Mouse (Mus musculus): ENCODE results near the gene Fgf8. TPM values are rescaled to one million over a fixed set of nuclear protein-coding genes. Genes with fewer than 3 reads are reported as not detected.

The Fgf8 gene
- polyA plus RNA-seq, 1 experiment, result not detected

DNA sequence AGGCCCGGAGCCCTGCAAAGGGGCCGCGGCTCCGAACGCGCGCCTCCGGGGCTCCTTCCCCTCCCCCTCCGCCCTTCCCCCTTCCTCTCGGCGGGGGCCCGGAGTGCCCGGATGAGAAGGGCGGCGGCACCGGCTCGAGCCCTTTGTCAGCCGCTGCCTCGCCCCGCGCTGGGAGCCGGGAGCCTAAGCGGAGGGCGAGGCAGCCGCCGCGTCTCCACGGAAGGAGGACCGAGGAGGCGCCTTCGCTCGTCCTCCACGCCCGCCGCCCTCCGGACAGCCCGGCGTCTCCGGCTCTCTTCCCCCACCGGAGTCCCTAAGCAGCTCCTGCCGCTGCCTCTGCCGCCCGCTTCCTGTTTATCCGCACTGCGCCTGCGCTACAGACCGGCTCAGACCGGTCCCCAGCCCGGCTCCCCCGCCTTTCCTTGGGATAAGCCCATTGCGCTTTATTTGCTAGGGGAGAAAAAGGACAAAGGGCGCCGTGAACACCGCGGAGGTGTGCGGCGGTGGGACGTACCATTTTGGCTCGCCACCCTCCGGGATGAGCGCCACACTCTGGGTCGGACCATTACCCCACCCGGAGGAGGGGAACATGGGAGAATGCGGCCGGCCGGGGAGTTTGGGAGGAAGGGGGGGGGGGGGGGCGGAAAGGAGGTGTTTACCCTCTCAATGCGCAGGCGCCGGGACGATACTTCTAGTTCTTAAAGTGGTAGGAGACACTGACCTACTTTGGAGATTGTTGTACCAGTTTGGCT lies 40.6 kb upstream of the Fgf8 start, which contains the start of gene Mgea5:
TSS of gene Mgea5 (minus strand) at position 657 of the 752 bp plus-strand sequence.
- WGBS, result under 1% methylated on average over 69 of the region's 71 CpGs
- H3K4me3 ChIP-seq (replicated peaks; ENCODE audit: extremely low read depth, low read depth, low read length), result peak within 1 kb of the TSS; percentile 85
- TF ChIP-seq POLR2A (IDR thresholded peaks at IDR 0.05; ENCODE audit: borderline replicate concordance, extremely low read depth, low read depth, low read length), result peak; percentile 95
- no peak for TF ChIP-seq CTCF (IDR thresholded peaks at IDR 0.05; ENCODE audit: insufficient read depth, low read length)

DNA sequence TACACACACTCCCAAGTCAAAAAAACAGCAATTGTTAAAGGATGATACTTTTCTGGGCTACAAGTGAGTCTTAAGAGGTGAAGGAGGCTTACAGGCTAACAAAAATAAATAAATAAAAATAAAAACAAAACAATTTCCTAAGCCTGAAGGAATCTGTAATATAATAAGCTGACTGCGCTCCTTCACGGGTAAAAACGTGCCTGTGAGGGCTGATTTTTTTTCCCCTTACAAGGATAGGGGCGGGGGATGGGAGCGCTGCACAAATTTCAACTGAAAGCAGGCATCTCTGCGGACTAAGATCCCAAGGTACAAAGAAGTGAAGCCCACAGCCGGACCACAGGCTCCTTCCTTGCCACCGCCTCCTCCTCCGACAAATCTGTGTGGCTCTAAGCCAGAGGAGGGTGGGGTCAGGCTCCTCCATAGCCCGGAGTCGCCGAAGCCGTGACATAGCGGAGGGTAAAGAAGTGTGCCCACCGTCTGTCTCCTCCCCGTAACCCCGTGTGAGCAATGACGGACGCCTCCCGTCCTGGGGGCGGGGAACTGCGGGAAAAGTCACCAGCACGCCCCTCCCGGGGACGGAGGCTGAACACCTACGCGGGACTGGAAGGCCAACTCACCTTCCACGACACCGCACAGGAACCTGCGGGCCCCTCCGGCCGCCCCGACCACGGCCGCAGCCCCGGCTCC lies 39.7 kb upstream of the Fgf8 start:
- under 1% methylated on average over 36 of the region's 36 CpGs for WGBS

More for the DNA sequence above, 40.6 kb upstream of the Fgf8 start, which contains the start of gene Mgea5:
- DNase-seq, result peak; percentile 97
- H3K4me1 ChIP-seq (ENCODE audit: control insufficient read depth, insufficient read depth, low read length), result peaks cover 16% of the 10 kb centered on the region

DNA sequence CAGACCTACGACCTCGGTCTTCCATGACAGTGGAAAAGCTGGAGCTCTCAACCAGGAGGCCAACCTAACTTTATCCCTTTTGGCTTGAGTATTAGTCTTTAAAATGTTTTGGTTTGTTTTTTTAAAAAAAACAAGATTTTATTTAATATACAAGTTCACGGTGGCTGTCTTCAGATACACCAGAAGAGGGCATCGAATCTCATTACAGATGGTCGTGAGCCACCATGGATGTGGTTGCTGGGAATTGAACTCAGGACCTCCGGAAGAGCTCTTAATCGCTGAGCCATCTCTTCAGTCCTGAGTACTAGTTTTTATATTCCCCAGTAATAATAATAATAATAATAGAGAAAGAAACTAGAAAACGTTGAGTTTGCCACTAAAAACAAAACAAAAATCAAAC lies 39.0 kb upstream of the Fgf8 start:
- Histone ChIP-seq H3K4me1 (ENCODE audit: control insufficient read depth, insufficient read depth, low read length) (peaks cover 16% of the 10 kb centered on the region), H3K4me3 (replicated peaks; ENCODE audit: extremely low read depth, low read depth, low read length) (no peak overlapping the region)
- TF ChIP-seq POLR2A (IDR thresholded peaks at IDR 0.05; ENCODE audit: borderline replicate concordance, extremely low read depth, low read depth, low read length) (no peak), CTCF (IDR thresholded peaks at IDR 0.05; ENCODE audit: insufficient read depth, low read length) (no peak)
- WGBS, result 29% methylated on average over 8 of the region's 8 CpGs
- DNase-seq, result no peak

More for the DNA sequence above, 39.7 kb upstream of the Fgf8 start:
- TF ChIP-seq POLR2A (IDR thresholded peaks at IDR 0.05; ENCODE audit: borderline replicate concordance, extremely low read depth, low read depth, low read length), result no peak
- no peak for TF ChIP-seq CTCF (IDR thresholded peaks at IDR 0.05; ENCODE audit: insufficient read depth, low read length)
- Histone ChIP-seq H3K4me1 (ENCODE audit: control insufficient read depth, insufficient read depth, low read length) (peaks cover 16% of the 10 kb centered on the region), H3K4me3 (replicated peaks; ENCODE audit: extremely low read depth, low read depth, low read length) (peak overlapping the region; percentile 85)
- DNase-seq, result peak; percentile 77

DNA sequence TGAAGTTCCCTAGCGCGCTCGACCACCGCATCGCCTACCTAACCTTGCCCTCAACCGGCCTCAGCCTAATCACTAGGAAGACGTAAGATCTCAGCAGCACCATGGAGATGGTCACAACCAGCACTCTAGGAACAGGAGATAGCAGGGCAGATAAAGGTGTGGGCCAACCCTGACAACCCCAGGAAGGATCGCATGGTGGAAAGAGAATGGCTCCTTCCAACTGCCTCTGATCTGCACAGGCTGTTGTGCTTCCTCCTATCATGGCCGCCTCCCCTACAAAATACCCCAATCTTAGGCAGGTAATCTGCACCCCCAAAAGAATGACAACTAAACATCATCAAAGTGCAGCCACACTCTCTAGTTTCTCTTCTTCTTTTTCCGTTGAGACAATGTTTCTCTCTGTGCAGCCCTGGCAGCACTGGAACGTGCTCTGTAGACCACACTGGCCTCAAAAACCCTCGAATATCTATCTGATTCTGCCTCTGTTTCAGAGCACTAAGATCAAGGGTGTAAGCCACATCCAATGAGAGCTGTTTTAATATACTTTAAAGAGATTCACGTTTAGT lies 37.7 kb upstream of the Fgf8 start:
- H3K4me1 ChIP-seq (ENCODE audit: control insufficient read depth, insufficient read depth, low read length), result peaks cover 16% of the 10 kb centered on the region
- DNase-seq, result no peak
- TF ChIP-seq POLR2A (IDR thresholded peaks at IDR 0.05; ENCODE audit: borderline replicate concordance, extremely low read depth, low read depth, low read length) (no peak), CTCF (IDR thresholded peaks at IDR 0.05; ENCODE audit: insufficient read depth, low read length) (no peak)
- no peak overlapping the region for H3K4me3 ChIP-seq (replicated peaks; ENCODE audit: extremely low read depth, low read depth, low read length)
- WGBS, result 54% methylated on average over 13 of the region's 13 CpGs

DNA sequence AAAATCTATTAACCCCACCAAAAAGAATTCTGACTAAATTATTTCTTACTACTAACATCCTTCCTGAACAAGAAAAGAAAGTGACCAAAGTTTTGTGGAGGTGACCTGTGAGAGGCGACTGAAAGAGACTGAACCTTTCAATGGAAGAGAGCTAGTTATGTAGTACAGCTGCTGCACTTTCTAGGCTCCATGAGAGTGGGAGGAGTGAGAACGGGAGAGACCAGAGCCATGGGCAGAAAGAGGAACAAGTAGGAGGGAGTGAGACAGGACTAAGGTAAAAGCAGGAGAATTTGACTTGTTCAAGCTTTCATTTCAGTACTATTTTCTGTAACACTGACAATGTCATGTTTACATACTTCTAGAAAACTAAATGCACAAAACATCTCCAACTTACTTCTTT lies 32.8 kb upstream of the Fgf8 start:
- WGBS, result 69% methylated on average over 2 of the region's 2 CpGs
- Histone ChIP-seq H3K4me3 (replicated peaks; ENCODE audit: extremely low read depth, low read depth, low read length) (no peak overlapping the region), H3K4me1 (ENCODE audit: control insufficient read depth, insufficient read depth, low read length) (peaks cover 11% of the 10 kb centered on the region)
- TF ChIP-seq POLR2A (IDR thresholded peaks at IDR 0.05; ENCODE audit: borderline replicate concordance, extremely low read depth, low read depth, low read length) (no peak), CTCF (IDR thresholded peaks at IDR 0.05; ENCODE audit: insufficient read depth, low read length) (no peak)
- DNase-seq, result no peak

DNA sequence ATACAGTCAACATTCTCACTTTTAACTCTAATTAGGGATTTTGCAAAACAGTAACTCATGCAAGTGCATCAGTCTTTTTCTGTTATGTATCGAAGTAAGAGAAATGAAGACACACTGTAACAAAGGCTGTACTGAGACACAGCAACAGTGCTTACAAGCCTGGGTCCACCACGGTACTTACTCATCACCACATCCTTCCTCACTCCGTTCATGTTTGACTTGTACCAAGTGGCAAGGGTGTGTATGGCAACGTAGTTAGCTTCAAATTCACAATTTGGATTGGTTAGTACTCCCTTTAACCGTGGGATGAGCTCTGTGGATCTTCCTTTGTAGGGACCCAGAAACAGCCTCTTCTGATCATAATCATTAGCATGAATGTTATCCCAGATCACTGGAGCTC lies 28.8 kb upstream of the Fgf8 start:
- DNase-seq, result no peak
- TF ChIP-seq POLR2A (IDR thresholded peaks at IDR 0.05; ENCODE audit: borderline replicate concordance, extremely low read depth, low read depth, low read length), result no peak
- TF ChIP-seq CTCF (IDR thresholded peaks at IDR 0.05; ENCODE audit: insufficient read depth, low read length), result no peak
- 83% methylated on average over 5 of the region's 5 CpGs for WGBS
- Histone ChIP-seq H3K4me3 (replicated peaks; ENCODE audit: extremely low read depth, low read depth, low read length) (no peak overlapping the region), H3K4me1 (ENCODE audit: control insufficient read depth, insufficient read depth, low read length) (no peaks in the 10 kb centered on the region)

DNA sequence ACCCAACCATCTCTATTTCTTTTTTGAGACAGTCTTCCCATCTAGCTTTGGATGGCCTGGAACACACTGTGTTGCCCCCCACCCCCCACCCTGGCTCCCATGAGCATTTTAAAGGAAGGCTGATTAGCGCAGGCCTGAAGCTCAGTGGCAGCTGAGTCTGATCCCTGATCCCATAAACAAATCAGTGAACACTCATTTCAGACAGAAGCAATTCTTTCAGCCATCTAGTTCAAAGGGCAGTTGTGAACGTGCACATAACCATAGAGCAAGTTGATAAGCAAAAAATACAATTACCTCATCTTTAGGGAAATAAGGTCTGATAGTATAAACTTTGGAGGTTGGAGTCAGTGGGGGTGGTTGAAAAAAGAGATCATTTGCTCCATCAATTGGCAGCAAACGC lies 18.1 kb upstream of the Fgf8 start:
- DNase-seq, result no peak
- no peak for TF ChIP-seq CTCF (IDR thresholded peaks at IDR 0.05; ENCODE audit: insufficient read depth, low read length)
- TF ChIP-seq POLR2A (IDR thresholded peaks at IDR 0.05; ENCODE audit: borderline replicate concordance, extremely low read depth, low read depth, low read length), result no peak
- WGBS, result 70% methylated on average over 3 of the region's 3 CpGs
- peaks cover 4% of the 10 kb centered on the region; the same call in 1 of the 2 replicates for H3K4me1 ChIP-seq (ENCODE audit: control insufficient read depth, insufficient read depth, low read length)
- H3K4me3 ChIP-seq (replicated peaks; ENCODE audit: extremely low read depth, low read depth, low read length), result no peak overlapping the region

DNA sequence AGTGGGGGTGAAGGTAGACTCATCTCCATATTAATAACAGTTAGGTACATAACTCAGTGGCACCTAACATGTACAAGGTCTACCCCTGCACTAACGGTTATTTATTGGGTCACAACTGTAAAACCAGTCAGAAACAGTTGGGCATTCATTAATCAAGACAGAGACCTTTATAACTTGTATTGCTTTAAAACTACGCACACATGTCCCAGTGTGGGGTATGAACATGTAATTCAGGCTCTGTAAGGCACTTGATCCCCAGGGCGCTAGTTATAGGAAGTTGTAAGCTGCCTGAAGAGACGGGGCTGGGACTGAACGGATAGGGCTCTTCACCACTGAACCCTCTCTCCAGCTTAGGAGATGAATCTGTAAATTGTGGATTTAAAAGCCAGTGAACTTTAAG lies 16.0 kb upstream of the Fgf8 start:
- peaks cover 4% of the 10 kb centered on the region; the same call in 1 of the 2 replicates for H3K4me1 ChIP-seq (ENCODE audit: control insufficient read depth, insufficient read depth, low read length)
- H3K4me3 ChIP-seq (replicated peaks; ENCODE audit: extremely low read depth, low read depth, low read length), result no peak overlapping the region
- TF ChIP-seq CTCF (IDR thresholded peaks at IDR 0.05; ENCODE audit: insufficient read depth, low read length) (no peak), POLR2A (IDR thresholded peaks at IDR 0.05; ENCODE audit: borderline replicate concordance, extremely low read depth, low read depth, low read length) (no peak)
- 89% methylated on average over 5 of the region's 5 CpGs for WGBS
- no peak for DNase-seq

DNA sequence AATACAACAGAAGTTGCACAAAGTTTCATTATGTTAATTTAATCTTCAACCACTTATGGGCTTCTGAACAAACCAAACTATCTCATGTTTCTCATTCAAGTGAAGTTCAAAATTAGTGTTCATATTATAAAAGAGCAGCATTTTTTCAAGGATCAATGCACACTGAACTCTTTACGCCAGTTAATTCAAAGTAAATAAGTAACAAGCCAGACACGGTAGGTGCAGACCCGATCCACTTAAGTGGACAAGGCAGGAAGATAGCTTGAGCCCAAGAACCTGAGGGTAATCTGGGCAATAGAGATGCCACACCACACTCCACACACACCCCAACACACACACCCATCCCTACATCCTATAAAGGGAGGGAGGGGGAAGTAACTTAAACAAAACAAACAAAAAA lies 10.8 kb upstream of the Fgf8 start:
- DNase-seq, result no peak
- TF ChIP-seq POLR2A (IDR thresholded peaks at IDR 0.05; ENCODE audit: borderline replicate concordance, extremely low read depth, low read depth, low read length), result no peak
- no peak for TF ChIP-seq CTCF (IDR thresholded peaks at IDR 0.05; ENCODE audit: insufficient read depth, low read length)
- 79% methylated on average over 3 of the region's 3 CpGs for WGBS
- peaks cover 6% of the 10 kb centered on the region for H3K4me1 ChIP-seq (ENCODE audit: control insufficient read depth, insufficient read depth, low read length)
- H3K4me3 ChIP-seq (replicated peaks; ENCODE audit: extremely low read depth, low read depth, low read length), result no peak overlapping the region

Measured in lung, adult 2 months (tissue).